In the genomic region with DNA sequence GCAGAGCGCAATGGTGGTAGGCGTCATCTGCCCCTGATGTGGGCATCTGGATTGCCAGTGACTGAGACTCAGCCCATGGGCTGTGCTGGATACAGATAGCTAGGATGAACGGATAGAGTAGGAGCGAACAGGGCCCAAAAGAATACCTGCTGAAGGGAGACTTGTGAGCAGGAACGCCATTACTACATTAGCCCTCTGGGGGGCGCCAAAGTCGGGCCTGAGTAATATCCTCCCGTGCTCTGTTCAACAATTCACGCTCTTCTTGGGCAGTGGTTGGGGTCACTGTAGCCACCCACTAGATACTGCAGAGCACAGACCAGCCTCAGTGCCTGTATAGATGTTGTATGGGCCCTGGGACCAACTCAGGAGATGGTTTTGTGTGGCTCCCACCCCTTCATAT, we compare ENCODE assay signal across 11 mouse cellular contexts. TPM values are rescaled to one million over a fixed set of nuclear protein-coding genes. Genes with fewer than 3 reads are reported as not detected.
DNase-seq lines count a peak whose midpoint lies in the region; ATAC-seq and TF ChIP-seq lines count a peak whose summit lies in the region.
"Had no signal": no experiment of that assay in that cellular context is flagged by ENCODE, and none has a peak within 500 bp of the region (broad histone marks: within the 10 kb centered on the region; RNA-seq: fewer than 3 reads in every experiment).

No protein-coding gene starts in this region.

- peaks cover 21% of the 10 kb centered on the region for H3K27me3 ChIP-seq in hindbrain, embryonic 11.5 days (ENCODE audit: control insufficient read depth, insufficient read depth, low read length)
- H3K27me3 ChIP-seq in hindbrain, embryonic 10.5 days (ENCODE audit: insufficient read depth, poor library complexity, severe bottlenecking), result peaks cover 95% of the 10 kb centered on the region
- no peaks in the 10 kb centered on the region; the same call in 1 of the 2 replicates for H3K27me3 ChIP-seq in testis, adult 2 months (ENCODE audit: control insufficient read depth, insufficient read depth, low read length)
- H3K27me3 ChIP-seq in heart, embryonic 11.5 days (ENCODE audit: control insufficient read depth, insufficient read depth, low read length), result peaks cover 62% of the 10 kb centered on the region

- H3K36me3 ChIP-seq in hindbrain, embryonic 11.5 days (ENCODE audit: control insufficient read depth, insufficient read depth, low read length), result no peaks in the 10 kb centered on the region
- H3K36me3 ChIP-seq in hindbrain, embryonic 10.5 days, result no peaks in the 10 kb centered on the region
- H3K36me3 ChIP-seq in testis, adult 2 months (ENCODE audit: control insufficient read depth, insufficient read depth, low read length), result no peaks in the 10 kb centered on the region
- H3K36me3 ChIP-seq in heart, embryonic 11.5 days (ENCODE audit: control insufficient read depth, insufficient read depth, low read length), result no peaks in the 10 kb centered on the region
- H3K36me3 ChIP-seq: heart, embryonic 10.5 days had no signal

- no peak overlapping the region for H3K9ac ChIP-seq in hindbrain, embryonic 11.5 days (ENCODE audit: low read depth, low read length)
- H3K9ac ChIP-seq in heart, embryonic 11.5 days (ENCODE audit: low read depth, low read length), result no peak overlapping the region

- 28% methylated on average over 9 of the region's 9 CpGs for WGBS in hindbrain, embryonic 11.5 days
- 29% methylated on average over 9 of the region's 9 CpGs for WGBS in hindbrain, embryonic 10.5 days
- WGBS in heart, embryonic 11.5 days (ENCODE audit: insufficient replicate concordance), result 22% methylated on average over 9 of the region's 9 CpGs

- ATAC-seq in hindbrain, embryonic 11.5 days (ENCODE audit: low FRiP score), result no peak
- ATAC-seq in frontal cortex, adult (ENCODE audit: low TSS enrichment), result no peak; the same call in 1 of the 2 replicates
- no peak for ATAC-seq in heart, embryonic 11.5 days (replicated peaks; ENCODE audit: insufficient number of reproducible peaks, low FRiP score, low TSS enrichment)
- ATAC-seq: Patski had no signal

- H3K27ac ChIP-seq in hindbrain, embryonic 11.5 days (ENCODE audit: low read depth, low read length), result no peak overlapping the region
- no peak overlapping the region for H3K27ac ChIP-seq in hindbrain, embryonic 10.5 days
- no peak overlapping the region for H3K27ac ChIP-seq in testis, adult 2 months (ENCODE audit: control insufficient read depth, insufficient read depth, low read depth, low read length)
- H3K27ac ChIP-seq in heart, embryonic 11.5 days (ENCODE audit: low read depth, low read length), result no peak overlapping the region
- H3K27ac ChIP-seq: heart, embryonic 10.5 days had no signal

- no peak overlapping the region for H3K4me2 ChIP-seq in hindbrain, embryonic 11.5 days (replicated peaks; ENCODE audit: low read depth, low read length)
- H3K4me2 ChIP-seq in heart, embryonic 11.5 days, result no peak overlapping the region

- peak; percentile 65 for DNase-seq in hindbrain, embryonic 11.5 days (ENCODE audit: low spot score)
- no peak for DNase-seq in hindbrain, embryonic 10.5 days (ENCODE audit: low spot score)
- DNase-seq in testis, postnatal 14 days (ENCODE audit: low spot score), result no peak
- peak; percentile 79 to 84 for DNase-seq in cerebellum, postnatal 10 days
- no peak for DNase-seq in natural killer cell, adult 2 months (ENCODE audit: low spot score in 2 of 2)
- DNase-seq: kidney, adult 11 months had no signal

- no peak overlapping the region for H3K4me3 ChIP-seq in hindbrain, embryonic 11.5 days (ENCODE audit: low read depth, low read length)
- H3K4me3 ChIP-seq in hindbrain, embryonic 10.5 days, result no peak overlapping the region
- H3K4me3 ChIP-seq in testis, adult 2 months (ENCODE audit: control insufficient read depth, low read depth, low read length), result no peak overlapping the region
- H3K4me3 ChIP-seq in heart, embryonic 11.5 days (ENCODE audit: low read depth, low read length), result no peak overlapping the region
- H3K4me3 ChIP-seq: heart, embryonic 10.5 days had no signal

- peak; percentile 63; the same call in 1 of the 2 replicates for TF ChIP-seq CTCF in testis, adult 2 months (IDR thresholded peaks at IDR 0.05; ENCODE audit: control insufficient read depth, insufficient read depth, insufficient replicate concordance, low read depth, low read length)

- no peak for TF ChIP-seq POLR2A in testis, adult 2 months (IDR thresholded peaks at IDR 0.05; ENCODE audit: control insufficient read depth, low read depth, low read length)

- no peaks in the 10 kb centered on the region for H3K9me3 ChIP-seq in hindbrain, embryonic 11.5 days (ENCODE audit: control insufficient read depth, low read length)
- H3K9me3 ChIP-seq in hindbrain, embryonic 10.5 days, result no peaks in the 10 kb centered on the region
- no peaks in the 10 kb centered on the region for H3K9me3 ChIP-seq in heart, embryonic 11.5 days (replicated peaks; ENCODE audit: control insufficient read depth, low read length)
- H3K9me3 ChIP-seq: heart, embryonic 10.5 days had no signal

- peaks cover 4% of the 10 kb centered on the region; the same call in 1 of the 2 replicates for H3K4me1 ChIP-seq in hindbrain, embryonic 11.5 days (replicated peaks; ENCODE audit: control insufficient read depth, insufficient read depth, low read length)
- peaks cover 21% of the 10 kb centered on the region for H3K4me1 ChIP-seq in hindbrain, embryonic 10.5 days (replicated peaks)
- peaks cover 8% of the 10 kb centered on the region for H3K4me1 ChIP-seq in testis, adult 2 months (ENCODE audit: control insufficient read depth, insufficient read depth, low read length)
- H3K4me1 ChIP-seq in heart, embryonic 11.5 days (ENCODE audit: control insufficient read depth, insufficient read depth, low read length), result no peaks in the 10 kb centered on the region

RNA-seq across cellular contexts. Expression of gene Zdhhc22, which starts 9.1 kb away (rescaled TPM):
- 0.82 and 0.89 TPM in 2 replicates for polyA plus RNA-seq in hindbrain, embryonic 11.5 days (2014; fragmentation: Nextera tagmentation; extraction: Ambion mirVana)
- polyA plus RNA-seq in hindbrain, embryonic 10.5 days (2016; fragmentation: Nextera tagmentation; extraction: Ambion mirVana), result 0.14 and 0.75 TPM in 2 replicates
- polyA plus RNA-seq in testis, adult 2 months (2012; rRNA removed), result not detected in 2 replicates
- 0.20 TPM in 1 of 2 replicates, not detected in the other for polyA plus RNA-seq in heart, embryonic 11.5 days (2014; fragmentation: Nextera tagmentation; extraction: Ambion mirVana)
- polyA plus RNA-seq: heart, embryonic 10.5 days; Patski had no signal

RNA-seq across cellular contexts. Expression of gene Cipc, which starts 34.3 kb away (rescaled TPM):
- polyA plus RNA-seq in hindbrain, embryonic 11.5 days (2014; fragmentation: Nextera tagmentation; extraction: Ambion mirVana), result 32.2 and 39.5 TPM in 2 replicates
- 33.9 and 35.2 TPM in 2 replicates for polyA plus RNA-seq in hindbrain, embryonic 10.5 days (2016; fragmentation: Nextera tagmentation; extraction: Ambion mirVana)
- polyA plus RNA-seq in testis, adult 2 months (2012; rRNA removed), result 42.7 and 45.6 TPM in 2 replicates
- polyA plus RNA-seq in heart, embryonic 11.5 days (2014; fragmentation: Nextera tagmentation; extraction: Ambion mirVana), result 26.7 and 31.0 TPM in 2 replicates

RNA-seq across cellular contexts. Expression of gene Tmem63c, which starts 40.0 kb away (rescaled TPM):
- 0.66 and 1.4 TPM in 2 replicates for polyA plus RNA-seq in hindbrain, embryonic 11.5 days (2014; fragmentation: Nextera tagmentation; extraction: Ambion mirVana)
- 0.10 and 0.35 TPM in 2 replicates for polyA plus RNA-seq in hindbrain, embryonic 10.5 days (2016; fragmentation: Nextera tagmentation; extraction: Ambion mirVana)
- polyA plus RNA-seq in testis, adult 2 months (2012; rRNA removed), result 30.3 and 32.3 TPM in 2 replicates
- polyA plus RNA-seq in heart, embryonic 11.5 days (2014; fragmentation: Nextera tagmentation; extraction: Ambion mirVana), result not detected in 2 replicates
- polyA plus RNA-seq: Patski had no signal

Comparison
In these comparisons a context has a peak if more than half of its experiments do, and no peak if none do; other contexts are left out.
1. DNase-seq: peak in hindbrain, embryonic 11.5 days (single experiment) and cerebellum, postnatal 10 days (2 of 2); none in hindbrain, embryonic 10.5 days (single experiment), testis, postnatal 14 days (single experiment) and natural killer cell, adult 2 months (0 of 2).
2. RNA of gene Tmem63c, which starts 40.0 kb away (polyA plus RNA-seq): 30.3 to 32.3 TPM in testis, adult 2 months; 0.66 to 1.4 TPM in hindbrain, embryonic 11.5 days, 0.10 to 0.35 TPM in hindbrain, embryonic 10.5 days and not detected in heart, embryonic 11.5 days; every median in the first group is over 10 times any median in the second.